Mouse (Mus musculus): ENCODE measurements around the gene Slc15a2. TPM values are rescaled to one million over a fixed set of nuclear protein-coding genes. Genes with fewer than 3 reads are reported as not detected.

Slc15a2 gene
- polyA plus RNA-seq, 1 experiment from 2014 or later = 2.1 TPM

- WGBS (ENCODE audit: insufficient replicate concordance) = 44% methylated on average over 4 of the region's 4 CpGs
- ATAC-seq = no peak
- peaks cover 16% of the 10 kb centered on the region for H3K27me3 ChIP-seq (replicated peaks)
- no peak overlapping the region for H3K9ac ChIP-seq
- H3K4me3 ChIP-seq = no peak overlapping the region
- H3K36me3 ChIP-seq = no peaks in the 10 kb centered on the region
- no peaks in the 10 kb centered on the region for H3K4me1 ChIP-seq
- H3K27ac ChIP-seq = no peak overlapping the region
- H3K4me2 ChIP-seq = no peak overlapping the region
- no peaks in the 10 kb centered on the region for H3K9me3 ChIP-seq (replicated peaks)
Measured at GRCm38 (mm10) chr16:36717481-36717880, 67.3 kb downstream of the Slc15a2 start.

- H3K4me3 ChIP-seq = no peak overlapping the region
- no peaks in the 10 kb centered on the region for H3K36me3 ChIP-seq
- no peaks in the 10 kb centered on the region for H3K4me1 ChIP-seq
- H3K27ac ChIP-seq = no peak overlapping the region
- H3K9ac ChIP-seq = no peak overlapping the region
- no peak for ATAC-seq
- WGBS (ENCODE audit: insufficient replicate concordance) = 56% methylated on average over 12 of the region's 12 CpGs
- H3K9me3 ChIP-seq (replicated peaks) = no peaks in the 10 kb centered on the region
- H3K4me2 ChIP-seq = no peak overlapping the region
- H3K27me3 ChIP-seq (replicated peaks) = no peaks in the 10 kb centered on the region
Measured at GRCm38 (mm10) chr16:36711760-36712159, 73.0 kb downstream of the Slc15a2 start.

DNA sequence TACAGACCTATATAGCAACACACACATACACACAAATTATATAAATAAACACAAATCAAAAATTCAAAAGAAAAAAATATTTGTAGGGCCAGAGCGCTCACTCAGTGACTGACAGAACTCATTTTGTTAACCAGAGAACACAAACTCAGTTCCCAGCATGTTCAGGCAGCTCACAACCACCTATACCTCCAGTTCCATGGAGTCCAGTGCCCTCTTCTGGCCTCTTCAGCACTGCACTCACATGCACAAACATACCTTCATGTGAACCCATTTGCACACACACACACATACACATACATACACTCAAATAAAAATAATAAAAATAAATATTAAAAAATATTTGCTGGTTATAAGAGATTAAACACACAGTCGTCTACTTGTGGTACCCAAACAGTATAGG, 74.0 kb downstream of the Slc15a2 start:
- no peak overlapping the region for H3K27ac ChIP-seq
- H3K36me3 ChIP-seq = no peaks in the 10 kb centered on the region
- 71% methylated on average over 2 of the region's 2 CpGs for WGBS (ENCODE audit: insufficient replicate concordance)

DNA sequence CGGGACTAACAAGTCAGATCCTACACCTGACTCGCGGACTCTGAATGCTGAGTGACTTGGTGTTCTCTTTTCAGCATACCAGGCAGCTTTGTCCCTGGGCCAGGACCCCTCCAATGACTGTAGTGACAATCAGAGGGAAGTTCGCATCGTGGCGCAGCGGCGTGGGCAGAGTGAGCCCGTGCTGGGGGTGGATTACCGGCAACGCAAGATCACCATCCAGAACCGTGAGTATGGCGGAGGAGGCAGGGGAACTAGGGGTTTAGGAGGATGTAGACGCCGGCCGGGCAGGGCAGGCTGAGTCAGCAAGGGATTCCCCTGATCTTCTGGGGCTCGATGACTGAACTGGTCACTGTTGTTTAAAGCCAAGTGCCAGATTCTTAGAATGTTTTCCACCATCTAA, 75.4 kb downstream of the Slc15a2 start:
- Histone ChIP-seq H3K4me3 (no peak overlapping the region), H3K9ac (no peak overlapping the region), H3K4me1 (no peaks in the 10 kb centered on the region), H3K36me3 (no peaks in the 10 kb centered on the region), H3K27me3 (replicated peaks) (no peaks in the 10 kb centered on the region), H3K9me3 (replicated peaks) (no peaks in the 10 kb centered on the region), H3K4me2 (no peak overlapping the region), H3K27ac (no peak overlapping the region)
- no peak for ATAC-seq
- 68% methylated on average over 17 of the region's 17 CpGs for WGBS (ENCODE audit: insufficient replicate concordance)

More for the DNA sequence above, 74.0 kb downstream of the Slc15a2 start:
- H3K4me3 ChIP-seq = no peak overlapping the region
- H3K9ac ChIP-seq = no peak overlapping the region
- H3K27me3 ChIP-seq (replicated peaks) = no peaks in the 10 kb centered on the region
- no peaks in the 10 kb centered on the region for H3K9me3 ChIP-seq (replicated peaks)
- no peak overlapping the region for H3K4me2 ChIP-seq
- no peak for ATAC-seq
- H3K4me1 ChIP-seq = no peaks in the 10 kb centered on the region

GRCm38 (mm10) chr16:36708751-36709150, 76.0 kb downstream of the Slc15a2 start:
- Histone ChIP-seq H3K36me3 (no peaks in the 10 kb centered on the region), H3K27ac (no peak overlapping the region), H3K4me1 (no peaks in the 10 kb centered on the region), H3K9ac (no peak overlapping the region), H3K9me3 (replicated peaks) (no peaks in the 10 kb centered on the region), H3K4me2 (no peak overlapping the region), H3K27me3 (replicated peaks) (no peaks in the 10 kb centered on the region), H3K4me3 (no peak overlapping the region)
- 32% methylated on average over 7 of the region's 7 CpGs for WGBS (ENCODE audit: insufficient replicate concordance)
- ATAC-seq = no peak

DNA sequence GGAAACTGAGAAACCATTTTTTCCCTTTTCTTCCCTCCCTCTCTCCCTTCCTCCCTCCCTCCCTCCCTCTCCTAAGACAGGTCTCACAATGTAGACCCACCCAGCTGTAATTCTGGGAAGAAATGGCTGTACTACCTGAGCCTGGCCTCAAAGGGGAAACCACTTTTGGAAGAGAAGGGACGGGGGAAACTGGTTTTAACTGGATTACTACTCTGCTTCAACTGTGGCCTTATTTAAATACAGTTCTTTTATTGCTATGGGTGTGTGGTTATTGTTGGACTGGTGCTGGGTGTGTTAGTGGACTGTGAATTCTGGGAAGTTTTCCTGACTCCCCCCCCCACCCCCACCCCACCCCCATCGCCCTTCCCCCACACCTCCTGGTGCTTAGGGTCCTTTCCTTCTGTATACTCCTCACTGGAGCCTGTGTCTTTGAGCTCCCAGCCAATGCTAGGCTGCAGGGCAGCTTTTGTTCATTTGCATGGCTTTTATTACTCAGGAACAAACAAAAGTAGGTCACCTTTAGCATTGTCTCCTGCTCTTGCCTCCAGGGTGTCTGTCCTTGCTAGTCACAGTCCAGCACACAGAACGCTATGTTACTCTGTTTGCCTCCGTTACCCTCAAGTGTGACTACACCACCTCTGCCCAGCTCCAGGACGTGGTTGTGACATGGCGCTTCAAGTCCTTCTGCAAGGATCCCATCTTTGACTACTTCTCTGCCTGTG, 76.9 kb downstream of the Slc15a2 start:
- Histone ChIP-seq H3K9ac (no peak overlapping the region), H3K4me1 (no peaks in the 10 kb centered on the region), H3K27me3 (replicated peaks) (no peaks in the 10 kb centered on the region), H3K9me3 (replicated peaks) (no peaks in the 10 kb centered on the region), H3K27ac (no peak overlapping the region), H3K4me3 (no peak overlapping the region), H3K4me2 (no peak overlapping the region), H3K36me3 (no peaks in the 10 kb centered on the region)
- ATAC-seq = no peak
- WGBS (ENCODE audit: insufficient replicate concordance) = 58% methylated on average over 5 of the region's 6 CpGs

- Histone ChIP-seq H3K27ac (no peak overlapping the region), H3K9ac (no peak overlapping the region), H3K9me3 (replicated peaks) (no peaks in the 10 kb centered on the region), H3K4me3 (no peak overlapping the region), H3K4me2 (no peak overlapping the region), H3K36me3 (no peaks in the 10 kb centered on the region), H3K27me3 (replicated peaks) (peaks cover 5% of the 10 kb centered on the region), H3K4me1 (no peaks in the 10 kb centered on the region)
- WGBS (ENCODE audit: insufficient replicate concordance) = 59% methylated on average over 2 of the region's 2 CpGs
- no peak for ATAC-seq
Measured at GRCm38 (mm10) chr16:36700484-36700883, 84.3 kb downstream of the Slc15a2 start.

Small RNA genes lying within 50 kb of the gene (microRNA-seq; reads per million reads assigned to microRNA genes)
- gene Gm22617 = not detected

Other genes with a start within 250 kb of the Slc15a2 start
- gene Casr, start 222.8 kb downstream of the Slc15a2 start, polyA plus RNA-seq (2016; fragmentation: Nextera tagmentation; extraction: Ambion mirVana) = not detected in 2 replicates
- 4.3 and 4.9 TPM in 2 replicates for gene Cd86, start 118.9 kb downstream of the Slc15a2 start, polyA plus RNA-seq (2016; fragmentation: Nextera tagmentation; extraction: Ambion mirVana)
- gene Ildr1, start 91.0 kb downstream of the Slc15a2 start, polyA plus RNA-seq (2016; fragmentation: Nextera tagmentation; extraction: Ambion mirVana) = 0.05 TPM in 2 replicates
- gene Iqcb1, start 43.4 kb upstream of the Slc15a2 start, polyA plus RNA-seq (2016; fragmentation: Nextera tagmentation; extraction: Ambion mirVana) = 16.6 and 17.4 TPM in 2 replicates
- 0.35 and 0.39 TPM in 2 replicates for gene Eaf2, start 90.0 kb upstream of the Slc15a2 start, polyA plus RNA-seq (2016; fragmentation: Nextera tagmentation; extraction: Ambion mirVana)
- gene Golgb1, start 90.2 kb upstream of the Slc15a2 start, polyA plus RNA-seq (2016; fragmentation: Nextera tagmentation; extraction: Ambion mirVana) = 31.4 and 36.3 TPM in 2 replicates
- 12.5 and 13.1 TPM in 2 replicates for gene Hcls1, start 150.0 kb upstream of the Slc15a2 start, polyA plus RNA-seq (2016; fragmentation: Nextera tagmentation; extraction: Ambion mirVana)
- 0.04 and 0.05 TPM in 2 replicates for gene Fbxo40, start 205.5 kb upstream of the Slc15a2 start, polyA plus RNA-seq (2016; fragmentation: Nextera tagmentation; extraction: Ambion mirVana)
- gene Polq, start 226.8 kb upstream of the Slc15a2 start, polyA plus RNA-seq (2016; fragmentation: Nextera tagmentation; extraction: Ambion mirVana) = 14.9 and 15.2 TPM in 2 replicates